Mouse (Mus musculus): Measurements from ENCODE around the gene Macc1. TPM values are rescaled to one million over a fixed set of nuclear protein-coding genes. Genes with fewer than 3 reads are reported as not detected.

Gene Macc1
- polyA plus RNA-seq (2017; shearing (Covaris generic)), result not detected

GRCm38 (mm10) chr12:119313970-119314369 is at the start of gene Macc1:
Gene Macc1 (plus strand): TSS chr12:119314270.

Other genes starting within 250 kb of the Macc1 start
- gene Itgb8, start 75.5 kb upstream of the Macc1 start, polyA plus RNA-seq (2017; shearing (Covaris generic)), result 1.6 TPM

All from effector memory CD4-positive, alpha-beta T cell, adult 5 months (primary cell).